Mouse (Mus musculus) thymus, adult 2 months (tissue): ENCODE results near the gene Map2. TPM values are rescaled to one million over a fixed set of nuclear protein-coding genes. Genes with fewer than 3 reads are reported as not detected.

ENCODE experiments used
- DNase-seq: peaks from one replicate; pipeline ENCODE4 v3.0.0; 2021
- H3K27ac ChIP-seq: fragments of 200-500 bp; 2 replicates; pipeline ENCODE4 v1.5.1; 2012; ENCODE audit warnings: low read length, control low read depth; ENCODE audit not compliant: control insufficient read depth, insufficient read depth
- H3K27me3 ChIP-seq: fragments of 200-500 bp; 2 replicates; pipeline ENCODE4 v1.6.1; 2012; ENCODE audit warnings: mild to moderate bottlenecking, low read length, moderate library complexity, mixed read lengths; ENCODE audit not compliant: control insufficient read depth, insufficient read depth
- H3K36me3 ChIP-seq: fragments of 200-500 bp; 2 replicates; pipeline ENCODE4 v1.6.1; 2012; ENCODE audit warnings: mild to moderate bottlenecking, low read length, moderate library complexity; ENCODE audit not compliant: control insufficient read depth, insufficient read depth
- H3K4me1 ChIP-seq: fragments of 200-500 bp; replicated peaks from 2 replicates; pipeline ENCODE4 v1.6.1; 2012; ENCODE audit warnings: low read length; ENCODE audit not compliant: control insufficient read depth, insufficient read depth
- H3K4me3 ChIP-seq: fragments of 200-500 bp; 2 replicates; pipeline ENCODE4 v1.5.1; 2012; ENCODE audit warnings: mild to moderate bottlenecking, low read length, control low read depth, moderate library complexity; ENCODE audit not compliant: control insufficient read depth, insufficient read depth
- CTCF ChIP-seq: fragments of 200-500 bp; IDR thresholded peaks from 2 replicates; pipeline ENCODE4 v1.5.1; 2012; ENCODE audit warnings: mild to moderate bottlenecking, control low read depth, low read length, moderate library complexity, borderline replicate concordance; ENCODE audit not compliant: control insufficient read depth, poor library complexity, insufficient read depth; ENCODE audit errors: extremely low read depth
- POLR2A ChIP-seq: fragments of 200-500 bp; IDR thresholded peaks from 2 replicates; pipeline ENCODE4 v1.6.1; 2012; ENCODE audit warnings: mild to moderate bottlenecking, low read length, control low read depth, moderate library complexity; ENCODE audit not compliant: control insufficient read depth, poor library complexity, insufficient read depth; ENCODE audit errors: extremely low read depth
- WGBS: fragments of 180-500 bp; shearing (Covaris S2); methylation state at CpG from one replicate; pipeline ENCODE4 v1.1.7; 2018; 5-methylcytosine and 5-hydroxymethylcytosine counted together
- polyA plus RNA-seq: library from polyadenylated mRNA; depleted of rRNA; stranded (reverse); fragments of >200 nt; gene quantifications from 2 replicates; pipeline ENCODE4 v1.2.3, GENCODE M21; 2012

Map2 gene
- polyA plus RNA-seq, 1 experiment, result 4.6 TPM

GRCm38 (mm10) chr1:66288987-66289386 is 113.9 kb downstream of the Map2 start:
- Histone ChIP-seq H3K4me1 (no peaks in the 10 kb centered on the region), H3K27ac (no peak overlapping the region), H3K4me3 (no peak overlapping the region), H3K27me3 (no peaks in the 10 kb centered on the region), H3K36me3 (no peaks in the 10 kb centered on the region)
- WGBS, result 92% methylated on average over 4 of the region's 4 CpGs
- DNase-seq, result no peak
- TF ChIP-seq POLR2A, result no peak
- no peak for TF ChIP-seq CTCF

DNA sequence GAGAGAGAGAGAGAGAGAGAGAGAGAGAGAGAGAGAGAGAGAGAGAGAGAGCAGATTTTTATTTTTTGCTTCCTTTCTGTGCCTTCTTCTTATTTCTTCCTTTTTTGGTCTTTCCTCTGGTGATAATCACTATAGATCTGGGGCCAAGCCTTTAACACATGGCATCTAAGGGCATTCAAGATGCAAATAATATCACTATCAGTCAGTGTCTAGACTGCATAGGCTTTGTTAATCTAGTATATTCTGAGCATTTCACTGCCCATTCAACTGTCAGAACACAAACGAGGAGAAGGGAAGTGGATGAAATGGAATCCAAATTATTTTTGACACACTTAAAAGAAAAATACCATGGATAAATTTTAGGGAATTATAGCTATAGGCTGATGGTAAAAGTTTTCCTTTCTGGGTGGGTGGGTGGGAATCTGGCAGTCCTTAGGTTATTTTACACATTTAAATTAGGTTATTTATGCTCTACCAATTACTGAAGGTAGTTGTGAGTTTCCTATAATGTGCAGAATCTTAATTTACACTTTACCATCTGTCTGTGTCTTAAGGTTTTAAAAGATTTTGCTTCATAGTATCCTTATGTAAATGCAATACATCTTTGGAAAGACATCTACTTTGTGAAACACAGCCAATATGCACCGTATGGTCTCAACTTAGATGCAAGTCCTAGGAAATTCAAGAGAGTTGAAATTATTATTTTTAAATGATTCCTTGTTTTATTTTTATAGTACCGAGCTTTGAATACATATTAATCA is 117.2 kb downstream of the Map2 start:
- H3K27ac ChIP-seq, result no peak overlapping the region
- H3K36me3 ChIP-seq, result no peaks in the 10 kb centered on the region
- no peak for DNase-seq
- TF ChIP-seq POLR2A, result no peak
- no peak for TF ChIP-seq CTCF
- 88% methylated on average over 3 of the region's 3 CpGs for WGBS
- no peaks in the 10 kb centered on the region for H3K4me1 ChIP-seq
- H3K4me3 ChIP-seq, result no peak overlapping the region
- H3K27me3 ChIP-seq, result no peaks in the 10 kb centered on the region

GRCm38 (mm10) chr1:66299376-66299775 is 124.3 kb downstream of the Map2 start:
- Histone ChIP-seq H3K27me3 (no peaks in the 10 kb centered on the region), H3K4me1 (no peaks in the 10 kb centered on the region), H3K36me3 (no peaks in the 10 kb centered on the region), H3K27ac (no peak overlapping the region), H3K4me3 (no peak overlapping the region)
- no peak for DNase-seq
- 89% methylated on average over 6 of the region's 6 CpGs for whole genome bisulfite sequencing
- TF ChIP-seq POLR2A (no peak), CTCF (no peak)

- Histone ChIP-seq H3K4me3 (no peak overlapping the region), H3K36me3 (no peaks in the 10 kb centered on the region), H3K27me3 (no peaks in the 10 kb centered on the region), H3K27ac (no peak overlapping the region), H3K4me1 (no peaks in the 10 kb centered on the region)
- no peak for TF ChIP-seq CTCF
- no peak for TF ChIP-seq POLR2A
- no peak for DNase-seq
- WGBS, result 89% methylated on average over 2 of the region's 2 CpGs
Observed at GRCm38 (mm10) chr1:66320378-66321135, 145.5 kb downstream of the Map2 start.

DNA sequence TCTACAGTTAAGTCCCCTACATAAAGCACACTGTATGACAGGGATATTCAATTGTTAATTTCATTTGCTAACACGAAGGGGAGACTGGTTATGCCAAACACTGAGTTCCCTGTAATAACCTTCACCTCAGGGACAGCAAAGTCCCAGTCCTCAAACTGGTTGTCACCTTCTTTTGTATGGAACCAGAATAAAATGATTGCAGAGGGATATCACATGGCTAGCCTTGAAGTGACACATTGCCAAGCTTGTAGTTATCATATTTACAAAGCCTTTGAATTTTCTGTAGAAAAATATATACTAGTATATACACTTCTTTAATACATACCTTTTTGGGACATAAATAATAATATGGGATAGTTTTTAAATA is 146.0 kb downstream of the Map2 start:
- 72% methylated on average over 1 of the region's 1 CpGs for WGBS
- no peak for DNase-seq
- no peak overlapping the region for H3K27ac ChIP-seq
- no peaks in the 10 kb centered on the region for H3K4me1 ChIP-seq
- no peaks in the 10 kb centered on the region for H3K27me3 ChIP-seq
- TF ChIP-seq POLR2A, result no peak
- no peak overlapping the region for H3K4me3 ChIP-seq
- H3K36me3 ChIP-seq, result no peaks in the 10 kb centered on the region

DNA sequence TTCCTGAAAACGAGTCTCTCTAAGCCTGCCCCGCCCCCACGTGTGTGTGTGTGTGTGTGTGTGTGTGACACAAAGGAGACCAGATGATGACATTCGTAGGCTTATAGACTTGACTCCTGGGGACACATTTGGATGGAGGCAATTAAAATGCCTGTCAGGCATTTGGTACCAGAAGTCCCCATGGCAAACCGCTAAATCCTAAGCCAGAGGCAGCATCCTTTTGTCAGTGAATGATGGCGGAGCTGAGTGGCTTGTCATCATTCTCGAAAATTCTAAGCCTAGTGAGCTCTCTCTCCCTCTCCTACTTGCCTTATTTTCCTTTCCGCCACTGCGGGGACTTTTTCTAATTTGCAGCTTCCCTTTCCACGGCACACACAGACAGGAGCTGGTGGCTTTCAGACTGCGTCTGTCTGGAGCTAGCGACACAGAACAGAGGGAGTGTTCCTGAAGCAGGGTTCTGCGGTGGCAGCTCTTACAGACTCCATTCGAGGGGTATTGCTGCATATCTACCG is 146.6 kb downstream of the Map2 start:
- no peaks in the 10 kb centered on the region for H3K27me3 ChIP-seq
- no peak for DNase-seq
- TF ChIP-seq CTCF (no peak), POLR2A (no peak)
- H3K4me1 ChIP-seq, result no peaks in the 10 kb centered on the region
- H3K27ac ChIP-seq, result no peak overlapping the region
- 80% methylated on average over 15 of the region's 15 CpGs for WGBS
- no peak overlapping the region for H3K4me3 ChIP-seq
- H3K36me3 ChIP-seq, result no peaks in the 10 kb centered on the region
